Mouse (Mus musculus) CH12.LX (cell line): ENCODE results near the gene Kank1. TPM values are rescaled to one million over a fixed set of nuclear protein-coding genes. Genes with fewer than 3 reads are reported as not detected.

Source experiments
- DNase-seq: peaks from one replicate; pipeline ENCODE4 v3.0.0-alpha.2; 2013; ENCODE audit errors: extremely low read depth
- H3K27ac ChIP-seq: 2 replicates; pipeline ENCODE4 v1.5.1; 2012; ENCODE audit warnings: low read depth, mild to moderate bottlenecking, control low read depth, moderate library complexity; ENCODE audit not compliant: insufficient read depth
- H3K27me3 ChIP-seq: replicated peaks from 2 replicates; pipeline ENCODE3; 2012; ENCODE audit warnings: inconsistent platforms
- H3K36me3 ChIP-seq, 2 experiments: replicated peaks in 1 of 2; 2 replicates each; pipeline versions ENCODE3 to v1.6.1; 2012; ENCODE audit warnings: inconsistent platforms in 1 of 2, low read length in 1 of 2, mild to moderate bottlenecking in 1 of 2, mixed read lengths in 1 of 2, moderate library complexity in 1 of 2; ENCODE audit not compliant: control insufficient read depth in 1 of 2, insufficient read depth in 1 of 2
- H3K4me1 ChIP-seq, 2 experiments: 2 replicates each; pipeline ENCODE4 v1.6.1; 2012; ENCODE audit warnings: inconsistent platforms in 1 of 2, moderate library complexity in 1 of 2; ENCODE audit not compliant: insufficient read depth in 2 of 2, control insufficient read depth in 1 of 2
- H3K4me2 ChIP-seq: 2 replicates; pipeline ENCODE4 v1.6.1; 2012; ENCODE audit warnings: low read depth, mild to moderate bottlenecking, control low read depth; ENCODE audit not compliant: poor library complexity, insufficient read depth, severe bottlenecking
- H3K4me3 ChIP-seq, 3 experiments: fragments of 150-350 bp in 1 of 3; sonication (generic) in 1 of 3; replicated peaks in 1 of 3; 2 replicates each; pipeline versions ENCODE3 to v1.5.1; 2011 to 2012; ENCODE audit warnings: low read depth in 2 of 3, low read length in 2 of 3, mild to moderate bottlenecking in 2 of 3, moderate library complexity in 2 of 3, control low read depth in 1 of 3, improper control_type of control experiment in 1 of 3, inconsistent platforms in 1 of 3, mixed read lengths in 1 of 3; ENCODE audit not compliant: poor library complexity in 1 of 3
- H3K79me2 ChIP-seq: replicated peaks from 2 replicates; pipeline ENCODE4 v1.6.1; 2012; ENCODE audit warnings: mild to moderate bottlenecking, moderate library complexity; ENCODE audit not compliant: control insufficient read depth, poor library complexity, insufficient read depth, severe bottlenecking; ENCODE audit errors: extremely low read depth
- H3K9ac ChIP-seq: 2 replicates; pipeline ENCODE4 v1.6.1; 2012; ENCODE audit warnings: low read depth, mild to moderate bottlenecking, control low read depth, moderate library complexity; ENCODE audit not compliant: insufficient read depth
- H3K9me3 ChIP-seq: replicated peaks from 2 replicates; pipeline ENCODE3; 2012; ENCODE audit warnings: low read length, inconsistent platforms, mixed read lengths
- BHLHE40 ChIP-seq: IDR thresholded peaks from 2 replicates; pipeline ENCODE4 v1.6.1; 2011; ENCODE audit warnings: mild to moderate bottlenecking, low read depth, low read length, improper control_type of control experiment
- CHD2 ChIP-seq: IDR thresholded peaks from 2 replicates; pipeline ENCODE4 v1.6.1; 2011; ENCODE audit warnings: low read length, improper control_type of control experiment
- E2F4 ChIP-seq: IDR thresholded peaks from 2 replicates; pipeline ENCODE4 v1.6.1; 2011; ENCODE audit warnings: low read depth, low read length, improper control_type of control experiment; ENCODE audit not compliant: insufficient replicate concordance
- ELF1 ChIP-seq: IDR thresholded peaks from 2 replicates; pipeline ENCODE4 v1.6.1; 2014; ENCODE audit warnings: low read depth, mild to moderate bottlenecking, inconsistent platforms, low read length, improper control_type of control experiment
- EP300 ChIP-seq: IDR thresholded peaks from 2 replicates; pipeline ENCODE4 v1.6.1; 2011; ENCODE audit warnings: low read length, improper control_type of control experiment
- ETS1 ChIP-seq: conservative IDR thresholded peaks from 2 replicates; pipeline ENCODE4 v1.6.1; 2012; ENCODE audit warnings: low read depth, mild to moderate bottlenecking, inconsistent platforms, low read length, improper control_type of control experiment, moderate library complexity
- GABPA ChIP-seq: IDR thresholded peaks from 2 replicates; pipeline ENCODE4 v1.6.1; 2012; ENCODE audit warnings: low read depth, low read length, improper control_type of control experiment, inconsistent platforms; ENCODE audit not compliant: insufficient replicate concordance
- HCFC1 ChIP-seq: IDR thresholded peaks from 2 replicates; pipeline ENCODE4 v1.6.1; 2012; ENCODE audit warnings: low read depth, mild to moderate bottlenecking, inconsistent platforms, low read length, improper control_type of control experiment
- IRF4 ChIP-seq: IDR thresholded peaks from 2 replicates; pipeline ENCODE4 v1.6.1; 2014; ENCODE audit warnings: low read depth, mild to moderate bottlenecking, inconsistent platforms, low read length, improper control_type of control experiment
- MAFK ChIP-seq: IDR thresholded peaks from 2 replicates; pipeline ENCODE4 v1.6.1; 2011; ENCODE audit warnings: low read length, improper control_type of control experiment; ENCODE audit not compliant: insufficient replicate concordance
- MAX ChIP-seq: IDR thresholded peaks from 2 replicates; pipeline ENCODE4 v1.6.1; 2011; ENCODE audit warnings: low read length, improper control_type of control experiment
- MAZ ChIP-seq: IDR thresholded peaks from 2 replicates; pipeline ENCODE4 v1.6.1; 2012; ENCODE audit warnings: low read depth, mild to moderate bottlenecking, inconsistent platforms, low read length, improper control_type of control experiment, moderate library complexity
- MEF2A ChIP-seq: IDR thresholded peaks from 2 replicates; pipeline ENCODE4 v1.6.1; 2014; ENCODE audit warnings: low read depth, mild to moderate bottlenecking, inconsistent platforms, low read length, improper control_type of control experiment, borderline replicate concordance
- MXI1 ChIP-seq: IDR thresholded peaks from 2 replicates; pipeline ENCODE4 v1.6.1; 2011; ENCODE audit warnings: mild to moderate bottlenecking, low read depth, low read length, improper control_type of control experiment
- MYC ChIP-seq: IDR thresholded peaks from 2 replicates; pipeline ENCODE4 v1.6.1; 2011; ENCODE audit warnings: low read depth, mild to moderate bottlenecking, improper control_type of control experiment, low read length
- RAD21 ChIP-seq: IDR thresholded peaks from 2 replicates; pipeline ENCODE4 v1.6.1; 2011; ENCODE audit warnings: low read depth, mild to moderate bottlenecking, low read length, improper control_type of control experiment, moderate library complexity
- RCOR1 ChIP-seq: conservative IDR thresholded peaks from 2 replicates; pipeline ENCODE4 v1.6.1; 2012; ENCODE audit warnings: low read depth, mild to moderate bottlenecking, inconsistent platforms, low read length, improper control_type of control experiment
- SIN3A ChIP-seq: IDR thresholded peaks from 2 replicates; pipeline ENCODE4 v1.6.1; 2012; ENCODE audit warnings: low read length, improper control_type of control experiment, inconsistent platforms
- TBP ChIP-seq: conservative IDR thresholded peaks from 2 replicates; pipeline ENCODE4 v1.6.1; 2011; ENCODE audit warnings: low read depth, low read length, improper control_type of control experiment
- TCF12 ChIP-seq: IDR thresholded peaks from 2 replicates; pipeline ENCODE4 v1.6.1; 2014; ENCODE audit warnings: low read depth, mild to moderate bottlenecking, inconsistent platforms, low read length, improper control_type of control experiment
- ZNF384 ChIP-seq: IDR thresholded peaks from 2 replicates; pipeline ENCODE4 v1.6.1; 2012; ENCODE audit warnings: low read depth, low read length, improper control_type of control experiment, inconsistent platforms
- dilution Hi-C: fragments of 300-500 bp; cut with MboI; formaldehyde crosslinking; loops from 2 replicates; pipeline ENCODE4 v1.14.3; 2020; ENCODE audit warnings: low sequenced_read_pairs; ENCODE audit not compliant: extremely low pct_unique_long_range_greater_than_20kb, extremely low pct_ligation_motif_present
- in situ Hi-C: fragments of 300-500 bp; cut with MboI; formaldehyde crosslinking; loops from 3 replicates; pipeline ENCODE4 v1.14.3; 2019; ENCODE audit warnings: low sequenced_read_pairs, low pct_ligation_motif_present, low pct_unique_long_range_greater_than_20kb, mixed read lengths
- polyA plus RNA-seq: library from polyadenylated mRNA; unstranded; fragments of >175 nt; gene quantifications from 2 replicates; pipeline ENCODE4 v1.2.1, GENCODE M21; 2012; ENCODE audit warnings: low read depth; ENCODE audit not compliant: insufficient read length
- total RNA-seq, 2 experiments: library from RNA; depleted of rRNA; stranded (reverse); fragments of 300-350 nt in 1 of 2; fragments of >200 nt in 1 of 2; gene quantifications; 2 replicates each; pipeline ENCODE4 v1.2.3; 2012 to 2014

Kank1 gene
- total and polyA plus RNA-seq, 3 experiments, result 0.10 to 0.13 (median 0.12) TPM

GRCm38 (mm10) chr19:25308763-25309162 is 72.0 kb downstream of the Kank1 start (continued):
- no peak for TF ChIP-seq TBP

- Histone ChIP-seq H3K27me3 (no peaks in the 10 kb centered on the region), H3K9me3 (no peaks in the 10 kb centered on the region)
- TF ChIP-seq TBP (peak; percentile 84; the same call in 1 of the 2 replicates), MAFK (peak; percentile 67), E2F4 (no peak), MXI1 (no peak; the same call in 1 of the 2 replicates), CHD2 (peak; percentile 30; the same call in 1 of the 2 replicates), MEF2A (peak; percentile 73), BHLHE40 (peak; percentile 80), TCF12 (peak; percentile 66), RCOR1 (0 out of 2 replicates have a peak, but pooled peaks have one; percentile 43), MAX (peak; percentile 58; the same call in 1 of the 2 replicates), ETS1 (peak; percentile 53; the same call in 1 of the 2 replicates), IRF4 (peak; percentile 70), SIN3A (0 out of 2 replicates have a peak, but pooled peaks have one; percentile 40), ELF1 (no peak), ZNF384 (peak; percentile 95), GABPA (no peak), MAZ (peak; percentile 64; the same call in 1 of the 2 replicates), EP300 (peak; percentile 71), HCFC1 (0 out of 2 replicates have a peak, but pooled peaks have one; percentile 25), RAD21 (no peak; the same call in 1 of the 2 replicates), MYC (peak; percentile 67; the same call in 1 of the 2 replicates)
- TF ChIP-seq, all 38 proteins: peak for 16
- Histone ChIP-seq H3K4me3 (no peak overlapping the region), H3K36me3 (no peaks in the 10 kb centered on the region), H3K27ac (no peak overlapping the region), H3K4me2 (peak overlapping the region; percentile 79), H3K79me2 (no peaks in the 10 kb centered on the region), H3K9ac (no peak overlapping the region; the same call in 1 of the 2 replicates), H3K4me1 (peaks cover 23 to 73% of the 10 kb centered on the region in 2 experiments)
- peak; percentile 85 for DNase-seq
- in situ Hi-C loops, result no loop called here
- dilution Hi-C loops, result no loop called here
Measured at GRCm38 (mm10) chr19:25310989-25311388, 74.2 kb downstream of the Kank1 start.
